Mouse (Mus musculus): ENCODE data around the gene Tmem238. TPM values are rescaled to one million over a fixed set of nuclear protein-coding genes. Genes with fewer than 3 reads are reported as not detected.
"Not testable (repeated sequence)": the region's sequence is repeated elsewhere in the genome, so short reads cannot be mapped to it uniquely, and the experiment has no call there.

The Tmem238 gene
- total RNA-seq (2017) = 0.53 to 1.5 TPM (median 1.2 TPM) in 3 replicates

- ATAC-seq (replicated peaks; ENCODE audit: insufficient number of reproducible peaks, low FRiP score, low TSS enrichment, poor library complexity, severe bottlenecking) = no peak
Measured at GRCm38 (mm10) chr7:4789436-4789935, at the start of gene Tmem238. TSS of gene Tmem238 (minus strand) at chr7:4789656.

- no peak; the same call in 1 of the 2 replicates for ATAC-seq (replicated peaks; ENCODE audit: insufficient number of reproducible peaks, low FRiP score, low TSS enrichment, poor library complexity, severe bottlenecking)
Measured at GRCm38 (mm10) chr7:4837639-4838038, 48.2 kb upstream of the Tmem238 start.

- 0 out of 2 replicates have a peak, but pooled peaks have one; percentile 34 for ATAC-seq (replicated peaks; ENCODE audit: insufficient number of reproducible peaks, low FRiP score, low TSS enrichment, poor library complexity, severe bottlenecking)
Measured at GRCm38 (mm10) chr7:4836351-4836792, 46.9 kb upstream of the Tmem238 start.

- no peak for ATAC-seq (replicated peaks; ENCODE audit: insufficient number of reproducible peaks, low FRiP score, low TSS enrichment, poor library complexity, severe bottlenecking)
Measured at GRCm38 (mm10) chr7:4835631-4836327, 46.3 kb upstream of the Tmem238 start.

GRCm38 (mm10) chr7:4830476-4830875 lies 41.0 kb upstream of the Tmem238 start:
- no peak for ATAC-seq (replicated peaks; ENCODE audit: insufficient number of reproducible peaks, low FRiP score, low TSS enrichment, poor library complexity, severe bottlenecking)

GRCm38 (mm10) chr7:4825365-4825764 lies 35.9 kb upstream of the Tmem238 start:
- ATAC-seq (replicated peaks; ENCODE audit: insufficient number of reproducible peaks, low FRiP score, low TSS enrichment, poor library complexity, severe bottlenecking) = no peak

GRCm38 (mm10) chr7:4822162-4822907 lies 32.9 kb upstream of the Tmem238 start:
- no peak for ATAC-seq (replicated peaks; ENCODE audit: insufficient number of reproducible peaks, low FRiP score, low TSS enrichment, poor library complexity, severe bottlenecking)

GRCm38 (mm10) chr7:4821690-4822089 lies 32.2 kb upstream of the Tmem238 start:
- no peak for ATAC-seq (replicated peaks; ENCODE audit: insufficient number of reproducible peaks, low FRiP score, low TSS enrichment, poor library complexity, severe bottlenecking)

GRCm38 (mm10) chr7:4820925-4821324 lies 31.5 kb upstream of the Tmem238 start:
- ATAC-seq (replicated peaks; ENCODE audit: insufficient number of reproducible peaks, low FRiP score, low TSS enrichment, poor library complexity, severe bottlenecking) = not testable (repeated sequence)

GRCm38 (mm10) chr7:4816559-4816958 lies 27.1 kb upstream of the Tmem238 start:
- no peak for ATAC-seq (replicated peaks; ENCODE audit: insufficient number of reproducible peaks, low FRiP score, low TSS enrichment, poor library complexity, severe bottlenecking)

- ATAC-seq (replicated peaks; ENCODE audit: insufficient number of reproducible peaks, low FRiP score, low TSS enrichment, poor library complexity, severe bottlenecking) = no peak
Measured at GRCm38 (mm10) chr7:4813105-4813791, 23.8 kb upstream of the Tmem238 start.

GRCm38 (mm10) chr7:4812303-4813104 lies 23.0 kb upstream of the Tmem238 start, which contains the start of gene Ube2s:
TSS of gene Ube2s (minus strand) at chr7:4812590.
- peak; percentile 94 for ATAC-seq (replicated peaks; ENCODE audit: insufficient number of reproducible peaks, low FRiP score, low TSS enrichment, poor library complexity, severe bottlenecking)

GRCm38 (mm10) chr7:4811842-4812302 lies 22.4 kb upstream of the Tmem238 start:
- no peak for ATAC-seq (replicated peaks; ENCODE audit: insufficient number of reproducible peaks, low FRiP score, low TSS enrichment, poor library complexity, severe bottlenecking)

- ATAC-seq (replicated peaks; ENCODE audit: insufficient number of reproducible peaks, low FRiP score, low TSS enrichment, poor library complexity, severe bottlenecking) = not testable (repeated sequence)
Measured at GRCm38 (mm10) chr7:4811131-4811530, 21.7 kb upstream of the Tmem238 start.

- ATAC-seq (replicated peaks; ENCODE audit: insufficient number of reproducible peaks, low FRiP score, low TSS enrichment, poor library complexity, severe bottlenecking) = peak; percentile 48; the same call in 1 of the 2 replicates
Measured at GRCm38 (mm10) chr7:4806716-4807115, 17.3 kb upstream of the Tmem238 start.

GRCm38 (mm10) chr7:4802247-4802646 lies 12.8 kb upstream of the Tmem238 start:
- no peak for ATAC-seq (replicated peaks; ENCODE audit: insufficient number of reproducible peaks, low FRiP score, low TSS enrichment, poor library complexity, severe bottlenecking)

- no peak for ATAC-seq (replicated peaks; ENCODE audit: insufficient number of reproducible peaks, low FRiP score, low TSS enrichment, poor library complexity, severe bottlenecking)
Measured at GRCm38 (mm10) chr7:4795767-4796433, 6.4 kb upstream of the Tmem238 start.

Data from monocyte, adult 5-6 weeks (primary cell).